Mouse (Mus musculus): ENCODE measurements around the gene Grsf1. TPM values are rescaled to one million over a fixed set of nuclear protein-coding genes. Genes with fewer than 3 reads are reported as not detected.
A peak's percentile ranks its signal among the peaks of the same experiment; 100 is the strongest.

Gene Grsf1
- polyA plus RNA-seq, 1 experiment from 2014 or later, result 31.2 TPM

DNA sequence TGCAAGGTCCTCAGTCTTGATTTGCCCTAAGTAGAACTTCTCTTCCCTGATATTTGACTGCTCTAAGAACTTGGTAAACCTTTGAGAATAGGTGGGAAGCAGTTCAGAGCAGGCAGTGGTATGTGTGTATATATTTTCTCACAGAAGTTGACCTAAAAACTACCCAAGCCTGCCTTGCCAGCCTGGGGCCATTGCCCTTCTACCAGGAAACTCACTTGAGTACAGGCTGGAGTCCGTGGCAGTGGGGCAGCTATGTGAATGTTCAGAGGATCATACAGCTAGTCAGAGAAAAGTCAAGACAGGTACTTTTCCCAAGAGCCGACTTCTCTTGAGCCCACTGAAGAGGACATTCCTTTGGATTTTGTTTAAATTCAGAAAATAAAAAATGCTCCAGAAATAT lies 31.1 kb downstream of the Grsf1 start:
- Histone ChIP-seq H3K27me3 (replicated peaks; ENCODE audit: control insufficient read depth, insufficient read depth, low read length) (no peaks in the 10 kb centered on the region), H3K4me3 (ENCODE audit: low read depth, low read length) (no peak overlapping the region), H3K9ac (ENCODE audit: low read depth, low read length) (no peak overlapping the region), H3K4me1 (replicated peaks; ENCODE audit: control insufficient read depth, insufficient read depth, low read length) (no peaks in the 10 kb centered on the region), H3K36me3 (ENCODE audit: control insufficient read depth, insufficient read depth) (peaks cover 65% of the 10 kb centered on the region), H3K27ac (ENCODE audit: low read depth, low read length) (no peak overlapping the region), H3K9me3 (ENCODE audit: control insufficient read depth) (no peaks in the 10 kb centered on the region), H3K4me2 (replicated peaks; ENCODE audit: low read depth) (no peak overlapping the region)
- TF ChIP-seq CTCF (IDR thresholded peaks at IDR 0.05; ENCODE audit: low read depth), result no peak
- ATAC-seq, result no peak
- 85% methylated on average over 2 of the region's 2 CpGs for WGBS

DNA sequence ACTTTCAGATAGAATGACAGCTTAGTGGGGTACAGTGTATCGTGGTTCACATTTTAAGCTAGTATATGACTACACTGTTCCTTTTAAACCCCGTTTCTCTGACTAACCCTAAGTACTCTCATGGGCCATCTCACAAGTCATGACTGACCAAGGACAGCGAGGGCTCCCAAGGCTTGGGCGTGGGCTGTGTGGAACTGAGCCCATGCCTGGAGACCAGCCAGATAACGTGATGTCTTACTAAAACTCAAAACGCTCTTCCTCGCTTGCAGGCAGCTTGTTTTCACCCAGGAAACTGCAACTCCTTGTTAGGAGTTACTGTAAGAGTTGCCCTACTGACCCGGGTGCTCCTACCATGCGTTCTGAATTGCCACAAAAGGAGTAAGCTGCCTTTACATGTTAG lies 32.5 kb downstream of the Grsf1 start:
- TF ChIP-seq CTCF (IDR thresholded peaks at IDR 0.05; ENCODE audit: low read depth), result no peak
- Histone ChIP-seq H3K9me3 (ENCODE audit: control insufficient read depth) (no peaks in the 10 kb centered on the region), H3K9ac (ENCODE audit: low read depth, low read length) (no peak overlapping the region), H3K36me3 (ENCODE audit: control insufficient read depth, insufficient read depth) (peaks cover 53% of the 10 kb centered on the region), H3K4me2 (replicated peaks; ENCODE audit: low read depth) (no peak overlapping the region), H3K4me3 (ENCODE audit: low read depth, low read length) (no peak overlapping the region), H3K4me1 (replicated peaks; ENCODE audit: control insufficient read depth, insufficient read depth, low read length) (no peaks in the 10 kb centered on the region), H3K27ac (ENCODE audit: low read depth, low read length) (no peak overlapping the region), H3K27me3 (replicated peaks; ENCODE audit: control insufficient read depth, insufficient read depth, low read length) (no peaks in the 10 kb centered on the region)
- ATAC-seq, result no peak
- WGBS, result 90% methylated on average over 9 of the region's 9 CpGs

DNA sequence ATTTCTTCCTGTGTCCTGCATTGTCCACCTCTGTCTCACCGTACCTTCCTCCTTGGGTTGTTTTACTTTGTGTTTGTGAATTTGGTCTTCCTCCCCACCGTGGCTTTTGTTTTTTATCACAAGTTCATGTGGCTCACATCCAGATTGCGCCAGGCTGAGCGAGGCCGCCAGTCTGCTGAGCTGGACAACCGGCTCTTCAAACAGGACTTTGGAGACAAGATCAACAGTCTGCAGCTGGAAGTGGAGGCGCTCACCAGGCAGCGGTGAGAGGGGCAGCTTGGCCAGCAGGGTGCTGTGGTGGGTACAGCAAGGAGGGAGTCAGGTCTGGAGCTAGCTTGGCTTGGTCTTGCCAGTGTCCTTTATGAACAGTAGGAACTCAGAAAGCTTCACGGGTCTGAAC lies 33.2 kb downstream of the Grsf1 start:
- H3K4me1 ChIP-seq (replicated peaks; ENCODE audit: control insufficient read depth, insufficient read depth, low read length), result no peaks in the 10 kb centered on the region
- no peak overlapping the region for H3K9ac ChIP-seq (ENCODE audit: low read depth, low read length)
- H3K9me3 ChIP-seq (ENCODE audit: control insufficient read depth), result no peaks in the 10 kb centered on the region
- TF ChIP-seq CTCF (IDR thresholded peaks at IDR 0.05; ENCODE audit: low read depth), result no peak
- no peak for ATAC-seq
- H3K4me2 ChIP-seq (replicated peaks; ENCODE audit: low read depth), result no peak overlapping the region
- 72% methylated on average over 9 of the region's 9 CpGs for WGBS
- H3K4me3 ChIP-seq (ENCODE audit: low read depth, low read length), result no peak overlapping the region
- H3K36me3 ChIP-seq (ENCODE audit: control insufficient read depth, insufficient read depth), result peaks cover 45% of the 10 kb centered on the region
- no peak overlapping the region for H3K27ac ChIP-seq (ENCODE audit: low read depth, low read length)
- H3K27me3 ChIP-seq (replicated peaks; ENCODE audit: control insufficient read depth, insufficient read depth, low read length), result no peaks in the 10 kb centered on the region

DNA sequence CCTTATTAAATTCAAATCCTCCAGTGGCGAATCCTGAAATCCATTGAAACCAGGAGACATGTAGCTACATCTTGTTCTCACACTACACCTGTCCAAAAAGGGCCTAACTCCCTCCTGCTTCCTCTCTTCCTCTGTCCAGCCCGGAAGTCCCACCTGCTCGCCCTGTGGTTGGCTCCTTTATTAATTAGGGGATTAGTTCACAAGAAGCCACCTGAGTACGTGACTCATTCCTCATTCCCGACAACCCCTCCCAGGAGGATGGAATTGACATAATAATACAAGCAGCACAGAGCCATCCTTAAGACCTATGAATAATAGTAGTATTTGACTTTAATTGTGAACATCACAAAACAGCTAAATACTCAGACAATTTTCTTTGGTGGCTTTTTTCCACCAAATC lies 41.9 kb downstream of the Grsf1 start:
- no peak for ATAC-seq
- no peak for TF ChIP-seq CTCF (IDR thresholded peaks at IDR 0.05; ENCODE audit: low read depth)

DNA sequence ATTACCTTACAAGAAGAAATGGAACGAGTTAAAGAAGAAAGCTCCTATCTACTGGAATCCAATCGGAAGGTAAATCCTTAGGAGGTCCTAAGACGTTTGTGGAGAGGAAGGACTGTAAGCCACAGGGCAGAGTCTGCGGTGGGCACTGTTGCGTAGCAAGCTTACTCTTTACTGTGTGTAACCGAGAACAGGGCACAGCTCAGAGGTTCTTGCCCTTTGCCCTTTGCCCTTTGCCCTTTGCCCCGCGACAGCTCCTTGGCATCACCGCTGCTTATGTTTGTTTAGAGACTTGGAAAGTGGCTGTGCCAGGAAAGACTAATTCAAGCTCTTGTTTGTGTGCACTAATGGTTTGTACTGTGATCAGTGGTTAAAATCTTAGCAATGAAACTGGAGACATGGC lies 43.5 kb downstream of the Grsf1 start:
- no peak for ATAC-seq
- no peak overlapping the region for H3K4me2 ChIP-seq (replicated peaks; ENCODE audit: low read depth)
- WGBS, result 73% methylated on average over 9 of the region's 9 CpGs

More for the DNA sequence above, 41.9 kb downstream of the Grsf1 start:
- Histone ChIP-seq H3K4me2 (replicated peaks; ENCODE audit: low read depth) (no peak overlapping the region), H3K9ac (ENCODE audit: low read depth, low read length) (no peak overlapping the region), H3K27me3 (replicated peaks; ENCODE audit: control insufficient read depth, insufficient read depth, low read length) (no peaks in the 10 kb centered on the region), H3K27ac (ENCODE audit: low read depth, low read length) (no peak overlapping the region), H3K9me3 (ENCODE audit: control insufficient read depth) (no peaks in the 10 kb centered on the region), H3K4me1 (replicated peaks; ENCODE audit: control insufficient read depth, insufficient read depth, low read length) (no peaks in the 10 kb centered on the region), H3K36me3 (ENCODE audit: control insufficient read depth, insufficient read depth) (peaks cover 28% of the 10 kb centered on the region), H3K4me3 (ENCODE audit: low read depth, low read length) (no peak overlapping the region)
- 88% methylated on average over 5 of the region's 5 CpGs for WGBS

DNA sequence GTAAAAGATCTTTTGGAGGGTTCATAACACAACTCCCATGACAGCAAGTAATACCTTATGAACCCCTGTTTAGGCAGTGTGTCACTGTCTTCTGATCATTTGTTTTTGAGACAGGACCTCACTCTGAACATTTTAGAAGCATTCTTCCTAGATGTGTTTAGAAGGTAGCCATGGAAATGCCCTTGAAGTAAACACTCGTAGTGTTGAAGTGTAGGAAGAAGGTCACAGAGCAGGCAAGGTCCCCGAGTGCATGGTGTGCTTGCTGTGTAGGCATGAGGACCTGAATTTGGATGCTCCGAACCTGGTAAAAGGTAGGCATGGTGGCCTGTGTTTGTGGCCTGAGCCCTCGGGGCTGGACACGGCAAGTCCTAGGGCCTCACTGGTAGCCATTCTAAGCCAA lies 44.4 kb downstream of the Grsf1 start:
- no peak overlapping the region for H3K4me2 ChIP-seq (replicated peaks; ENCODE audit: low read depth)
- H3K9ac ChIP-seq (ENCODE audit: low read depth, low read length), result no peak overlapping the region
- no peak for ATAC-seq
- WGBS, result 78% methylated on average over 5 of the region's 5 CpGs
- no peak overlapping the region for H3K4me3 ChIP-seq (ENCODE audit: low read depth, low read length)
- TF ChIP-seq CTCF (IDR thresholded peaks at IDR 0.05; ENCODE audit: low read depth), result no peak
- H3K27ac ChIP-seq (ENCODE audit: low read depth, low read length), result 0 out of 2 replicates have a peak overlapping the region, but pooled peaks have one; percentile 28
- peaks cover 45% of the 10 kb centered on the region for H3K36me3 ChIP-seq (ENCODE audit: control insufficient read depth, insufficient read depth)
- H3K9me3 ChIP-seq (ENCODE audit: control insufficient read depth), result no peaks in the 10 kb centered on the region
- no peaks in the 10 kb centered on the region for H3K27me3 ChIP-seq (replicated peaks; ENCODE audit: control insufficient read depth, insufficient read depth, low read length)
- H3K4me1 ChIP-seq (replicated peaks; ENCODE audit: control insufficient read depth, insufficient read depth, low read length), result no peaks in the 10 kb centered on the region

More for the DNA sequence above, 43.5 kb downstream of the Grsf1 start:
- Histone ChIP-seq H3K9me3 (ENCODE audit: control insufficient read depth) (no peaks in the 10 kb centered on the region), H3K36me3 (ENCODE audit: control insufficient read depth, insufficient read depth) (peaks cover 44% of the 10 kb centered on the region), H3K27me3 (replicated peaks; ENCODE audit: control insufficient read depth, insufficient read depth, low read length) (no peaks in the 10 kb centered on the region), H3K9ac (ENCODE audit: low read depth, low read length) (no peak overlapping the region), H3K4me3 (ENCODE audit: low read depth, low read length) (no peak overlapping the region), H3K4me1 (replicated peaks; ENCODE audit: control insufficient read depth, insufficient read depth, low read length) (no peaks in the 10 kb centered on the region), H3K27ac (ENCODE audit: low read depth, low read length) (no peak overlapping the region)
- TF ChIP-seq CTCF (IDR thresholded peaks at IDR 0.05; ENCODE audit: low read depth), result no peak

DNA sequence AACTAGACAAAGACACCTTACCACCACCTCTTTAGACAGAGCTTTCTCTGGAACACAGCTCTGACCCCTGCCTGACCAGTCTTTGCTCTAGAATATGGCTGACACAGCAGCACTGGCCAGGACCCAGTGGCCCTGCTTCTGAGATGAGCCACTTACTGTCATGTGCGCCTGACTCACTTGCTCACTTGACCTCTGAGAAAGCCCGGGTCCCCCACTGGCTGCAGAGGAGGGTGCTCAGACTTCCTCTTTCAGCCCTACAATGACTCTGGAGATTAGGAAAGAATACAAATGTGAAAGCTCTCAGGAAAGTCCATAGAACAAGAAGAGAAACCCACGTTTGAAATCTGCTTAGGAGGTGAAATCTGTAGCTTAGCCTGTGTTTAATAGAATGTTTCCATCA lies 45.1 kb downstream of the Grsf1 start:
- WGBS, result 51% methylated on average over 3 of the region's 3 CpGs
- Histone ChIP-seq H3K4me2 (replicated peaks; ENCODE audit: low read depth) (no peak overlapping the region), H3K4me1 (replicated peaks; ENCODE audit: control insufficient read depth, insufficient read depth, low read length) (no peaks in the 10 kb centered on the region), H3K27ac (ENCODE audit: low read depth, low read length) (no peak overlapping the region), H3K27me3 (replicated peaks; ENCODE audit: control insufficient read depth, insufficient read depth, low read length) (no peaks in the 10 kb centered on the region), H3K9me3 (ENCODE audit: control insufficient read depth) (no peaks in the 10 kb centered on the region), H3K36me3 (ENCODE audit: control insufficient read depth, insufficient read depth) (peaks cover 49% of the 10 kb centered on the region), H3K4me3 (ENCODE audit: low read depth, low read length) (no peak overlapping the region), H3K9ac (ENCODE audit: low read depth, low read length) (no peak overlapping the region)
- no peak for TF ChIP-seq CTCF (IDR thresholded peaks at IDR 0.05; ENCODE audit: low read depth)
- ATAC-seq, result peak; percentile 74

All from intestine, postnatal 0 days (tissue).